Mouse (Mus musculus): ENCODE data around the gene Cntnap5a.

The Cntnap5a gene

GRCm38 (mm10) chr1:116366171-116366570, 681.6 kb downstream of the Cntnap5a start:
- no peak for ATAC-seq (ENCODE audit: low TSS enrichment)

DNA sequence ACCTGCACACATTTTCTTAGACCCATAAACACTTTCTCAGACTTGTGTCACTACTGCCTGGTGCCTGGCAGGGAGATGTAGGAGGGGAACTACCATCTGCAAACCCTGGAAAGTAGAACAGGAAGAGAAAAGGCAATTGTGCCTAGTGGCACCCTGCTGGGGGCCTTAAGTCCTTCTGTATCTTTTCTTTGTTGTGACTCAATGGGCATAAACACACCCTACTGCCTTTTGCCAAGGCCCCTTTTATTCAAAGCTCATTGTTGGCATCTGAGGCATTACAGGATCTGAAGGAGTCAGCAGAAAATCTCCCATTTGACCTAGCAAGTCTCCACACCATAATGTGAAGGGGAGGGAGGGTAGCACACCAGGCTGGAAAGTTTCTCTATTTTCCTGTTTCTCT, 682.2 kb downstream of the Cntnap5a start:
- peak; percentile 84 for ATAC-seq (ENCODE audit: low TSS enrichment)

DNA sequence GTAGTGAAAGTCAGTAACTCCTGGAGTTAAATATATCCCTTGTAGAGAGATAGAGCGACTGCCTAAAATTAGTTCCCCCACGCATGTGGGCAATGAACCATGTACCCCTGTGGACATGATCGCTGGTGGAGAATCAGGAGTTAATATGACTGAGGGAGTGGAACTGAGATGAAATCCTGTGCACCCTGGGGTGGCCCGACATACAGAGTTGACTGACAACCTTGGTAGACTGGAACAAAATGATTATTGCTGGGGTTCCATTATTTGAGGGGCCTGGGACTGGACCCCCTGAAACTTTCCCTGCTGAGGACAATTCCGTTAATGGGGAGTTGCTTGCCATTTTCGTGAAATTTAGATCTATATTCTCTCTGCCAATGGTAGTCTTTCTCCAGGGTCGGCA, 683.0 kb downstream of the Cntnap5a start:
- no peak for ATAC-seq (ENCODE audit: low TSS enrichment)

GRCm38 (mm10) chr1:116370817-116371216, 686.3 kb downstream of the Cntnap5a start:
- no peak for ATAC-seq (ENCODE audit: low TSS enrichment)

- no peak for ATAC-seq (ENCODE audit: low TSS enrichment)
Observed at GRCm38 (mm10) chr1:116373551-116373950, 689.0 kb downstream of the Cntnap5a start.

DNA sequence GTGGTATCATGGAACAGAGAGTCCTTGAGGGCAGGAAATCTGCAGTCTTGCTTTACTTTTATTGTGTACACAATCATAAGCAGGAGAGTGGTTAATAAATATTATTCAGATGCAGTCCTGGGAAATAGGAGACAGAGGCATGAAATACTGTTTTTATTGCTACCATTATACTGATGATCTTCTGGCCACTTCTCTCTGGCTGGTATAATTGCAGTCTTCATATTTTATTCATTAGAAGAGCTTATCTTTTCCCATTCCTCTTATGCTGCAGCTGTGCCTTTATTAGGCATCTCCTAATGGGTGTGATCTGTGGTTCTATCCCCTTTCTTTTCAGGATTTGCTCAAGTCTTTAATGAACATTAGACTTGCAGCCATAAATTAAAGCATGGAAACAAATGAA, 707.8 kb downstream of the Cntnap5a start:
- no peak for ATAC-seq (ENCODE audit: low TSS enrichment)

DNA sequence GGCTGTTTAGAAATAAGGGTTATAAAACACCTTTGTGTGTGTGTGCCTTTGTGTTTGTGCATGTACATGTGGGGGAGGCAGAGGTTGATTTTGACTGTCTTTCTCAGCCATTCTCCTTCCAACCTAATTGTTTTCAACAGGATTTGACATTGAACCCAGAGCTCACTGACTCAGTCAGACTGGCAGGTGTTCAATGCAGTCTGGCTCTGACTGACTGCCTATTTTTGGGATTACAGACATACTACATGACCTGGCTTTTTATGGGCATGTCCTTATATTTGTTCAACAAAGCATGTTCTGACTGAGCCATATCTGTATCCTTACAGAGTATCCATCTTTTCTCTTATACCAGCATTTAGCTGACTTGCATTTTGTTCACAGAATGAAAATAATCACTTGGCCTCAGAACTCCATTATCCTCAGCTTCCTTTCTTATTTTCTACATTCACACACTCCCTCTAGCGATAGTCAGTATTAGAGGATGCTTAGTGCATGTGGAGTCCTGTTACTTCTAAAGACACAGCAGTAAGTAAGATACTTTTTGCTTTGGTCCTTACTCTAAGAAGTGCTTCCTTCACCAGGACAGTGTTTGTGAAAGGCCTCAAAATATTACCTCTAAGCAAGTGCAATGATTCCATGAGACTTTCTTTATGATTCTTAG, 717.6 kb downstream of the Cntnap5a start:
- ATAC-seq (ENCODE audit: low TSS enrichment) = peak; percentile 52; the same call in 1 of the 2 replicates

DNA sequence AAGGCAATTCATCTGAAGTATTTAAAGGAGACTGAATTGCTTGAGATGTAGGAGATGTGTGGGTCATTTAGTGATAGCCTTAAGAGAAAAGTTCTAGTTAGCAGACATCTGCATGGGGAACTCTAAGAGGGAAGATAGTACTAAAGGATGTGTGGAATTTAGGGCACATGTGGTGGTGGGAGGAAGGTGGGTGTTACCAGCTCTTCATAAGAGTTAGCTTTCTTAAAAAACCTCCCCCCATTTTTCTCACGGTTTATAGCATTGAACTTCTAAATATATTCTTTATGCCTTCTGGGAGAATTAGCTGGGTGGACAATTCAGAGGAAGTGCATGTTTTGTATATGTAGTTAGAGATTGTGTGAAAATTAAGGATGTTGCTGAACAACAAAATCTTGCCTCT, 725.3 kb downstream of the Cntnap5a start:
- peak; percentile 96 for ATAC-seq (ENCODE audit: low TSS enrichment)

DNA sequence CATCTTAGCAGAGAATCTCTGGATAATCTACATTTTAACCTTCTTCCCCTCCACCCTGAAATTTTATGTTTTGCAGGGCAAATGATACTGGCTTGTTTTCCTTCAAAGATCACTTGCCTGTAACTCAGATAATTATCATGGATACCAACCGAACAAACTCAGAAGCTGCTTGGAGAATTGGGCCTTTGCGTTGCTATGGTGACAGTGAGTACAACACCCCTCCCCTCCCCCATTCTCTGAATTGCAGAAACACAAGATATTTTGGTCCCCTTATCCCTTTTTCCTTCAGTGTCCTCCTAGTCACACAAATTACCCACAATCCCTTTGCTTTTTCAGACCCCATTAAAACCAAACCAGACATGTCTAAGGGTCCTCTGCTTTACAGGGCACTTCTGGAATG, 743.8 kb downstream of the Cntnap5a start:
- ATAC-seq (ENCODE audit: low TSS enrichment) = no peak

GRCm38 (mm10) chr1:116455115-116455717, 770.7 kb downstream of the Cntnap5a start:
- ATAC-seq (ENCODE audit: low TSS enrichment) = no peak

DNA sequence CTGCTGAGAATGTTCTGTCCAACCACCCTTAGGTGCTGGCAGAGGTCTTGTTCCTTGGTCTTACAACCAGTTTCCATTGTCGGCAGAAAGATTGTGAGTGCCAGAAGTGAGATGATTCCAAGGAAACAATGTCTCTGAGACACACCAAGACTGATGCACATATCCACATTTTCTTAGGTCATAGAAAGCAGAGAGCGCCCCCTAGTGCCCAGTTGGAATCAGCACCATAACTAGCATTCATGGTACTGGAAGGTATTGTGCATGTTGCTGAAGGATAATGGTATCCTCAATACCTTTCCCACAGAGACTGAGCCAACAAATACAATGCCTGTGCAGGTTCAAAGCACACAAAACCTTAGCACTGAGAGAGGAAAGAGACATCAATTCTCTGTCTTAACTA, 793.1 kb downstream of the Cntnap5a start:
- ATAC-seq (ENCODE audit: low TSS enrichment) = peak; percentile 87

DNA sequence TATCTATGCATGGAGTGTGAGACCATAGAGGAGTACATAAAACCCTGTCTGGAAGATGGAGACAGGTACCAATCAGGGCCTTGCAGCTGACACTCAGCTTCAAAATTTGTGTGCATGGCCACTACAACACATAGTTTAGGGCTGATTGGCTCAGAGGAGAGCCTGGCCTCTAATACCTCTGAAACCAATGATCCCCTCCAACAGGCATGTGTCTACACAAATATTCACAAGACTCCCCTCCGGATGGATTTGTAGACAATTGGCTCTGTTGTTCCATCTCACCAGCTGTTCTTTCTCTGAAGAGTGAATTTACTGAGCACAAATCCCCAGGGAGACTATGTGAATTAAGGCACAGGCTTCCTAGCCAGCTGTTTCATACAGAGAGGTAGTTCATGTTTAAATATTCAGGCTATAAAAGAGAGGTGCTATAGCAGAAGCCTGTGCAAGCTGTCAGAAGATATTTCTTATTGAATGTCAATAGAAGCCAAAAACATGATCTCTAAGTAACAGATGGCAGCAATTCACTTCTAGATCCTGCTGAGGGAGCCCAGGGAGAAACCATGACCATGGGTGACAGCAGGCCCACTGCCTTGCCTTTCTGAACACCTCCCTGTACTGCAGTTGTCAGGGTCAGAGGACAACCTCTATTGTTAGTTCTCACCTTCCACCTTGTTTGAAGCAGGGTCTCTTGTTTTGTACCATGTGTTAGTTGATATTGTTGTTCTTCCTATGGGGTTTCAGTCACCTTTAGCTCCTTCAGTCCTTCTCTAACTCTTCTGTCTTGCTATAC, 804.4 kb downstream of the Cntnap5a start:
- ATAC-seq (ENCODE audit: low TSS enrichment) = peak; percentile 79

- ATAC-seq (ENCODE audit: low TSS enrichment) = peak; percentile 65
Observed at GRCm38 (mm10) chr1:116577969-116578666, 893.6 kb downstream of the Cntnap5a start.

GRCm38 (mm10) chr1:116616272-116616671, 931.7 kb downstream of the Cntnap5a start:
- ATAC-seq (ENCODE audit: low TSS enrichment) = peak; percentile 92

All from frontal cortex, adult (tissue).